Mouse (Mus musculus): ENCODE measurements around the gene Palld. TPM values are rescaled to one million over a fixed set of nuclear protein-coding genes. Genes with fewer than 3 reads are reported as not detected.

Gene Palld
- total RNA-seq, 2 experiments from 2014 or later, result 91.3 to 94.6 TPM

- DNase-seq, result no peak
- intact Hi-C loops (cut with DNase I), result no loop called here
Observed at GRCm38 (mm10) chr8:61645642-61646041, 256.8 kb downstream of the Palld start.

- intact Hi-C loops (cut with DNase I), result no loop called here
- no peak for DNase-seq
Observed at GRCm38 (mm10) chr8:61643215-61643614, 259.3 kb downstream of the Palld start.

- intact Hi-C loops (cut with DNase I), result no loop called here
- DNase-seq, result peak in 1 of 2 experiments; percentile 32
Observed at GRCm38 (mm10) chr8:61642358-61642847, 260.1 kb downstream of the Palld start.

DNA sequence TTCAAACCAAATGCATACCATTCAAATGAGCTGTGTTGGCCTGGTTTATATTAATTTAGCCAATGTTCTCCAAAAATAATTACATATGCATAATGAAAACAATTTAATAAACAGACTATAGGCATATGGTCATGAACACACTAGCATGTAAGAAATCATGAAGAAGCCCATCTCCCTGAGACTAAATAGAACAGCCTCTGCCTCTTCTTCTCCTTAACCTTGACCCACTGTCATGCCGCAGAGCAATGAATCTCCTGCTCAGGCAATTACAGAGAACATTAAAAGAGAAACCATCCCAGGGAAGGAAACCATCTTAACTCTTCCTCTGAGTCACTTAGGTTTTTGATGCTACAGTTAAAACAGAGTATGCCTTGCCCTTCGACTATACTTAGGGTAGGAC, 262.9 kb downstream of the Palld start:
- DNase-seq, result no peak
- intact Hi-C loops (cut with DNase I), result no loop called here

GRCm38 (mm10) chr8:61639008-61639407, 263.5 kb downstream of the Palld start:
- intact Hi-C loops (cut with DNase I), result no loop called here

DNA sequence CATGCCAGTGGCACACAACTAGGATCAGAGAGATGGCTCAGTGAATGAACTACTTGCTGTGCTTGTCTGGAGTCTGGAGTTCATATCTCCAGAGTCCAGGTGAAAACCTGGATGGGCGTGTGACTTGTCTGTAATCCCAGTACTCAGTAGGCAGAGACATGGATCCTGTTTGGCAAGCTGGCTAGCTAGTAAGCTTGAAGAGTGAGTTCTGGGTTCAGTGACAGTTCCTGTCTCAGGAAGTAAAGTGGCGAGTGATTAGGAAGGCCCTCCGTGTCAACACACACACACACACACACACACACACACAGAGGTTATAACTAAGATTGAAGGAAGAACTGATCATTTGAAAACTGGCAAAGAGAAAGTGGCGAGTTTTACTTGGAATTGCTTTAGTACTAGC, 264.8 kb downstream of the Palld start:
- DNase-seq, result no peak
- intact Hi-C loops (cut with DNase I), result no loop called here

More at GRCm38 (mm10) chr8:61639008-61639407, 263.5 kb downstream of the Palld start:
- no peak for DNase-seq

GRCm38 (mm10) chr8:61634811-61635210, 267.7 kb downstream of the Palld start:
- DNase-seq, result no peak
- intact Hi-C loops (cut with DNase I), result no loop called here

- intact Hi-C loops (cut with DNase I), result no loop called here
- DNase-seq, result no peak
Observed at GRCm38 (mm10) chr8:61632331-61632730, 270.2 kb downstream of the Palld start.

GRCm38 (mm10) chr8:61629631-61629968, 272.9 kb downstream of the Palld start:
- intact Hi-C loops (cut with DNase I), result no loop called here
- no peak for DNase-seq

GRCm38 (mm10) chr8:61628938-61629630, 273.4 kb downstream of the Palld start:
- intact Hi-C loops (cut with DNase I), result no loop called here
- no peak for DNase-seq

- DNase-seq, result no peak
- intact Hi-C loops (cut with DNase I), result no loop called here
Observed at GRCm38 (mm10) chr8:61626246-61626952, 276.1 kb downstream of the Palld start.

GRCm38 (mm10) chr8:61625656-61626210, 276.8 kb downstream of the Palld start:
- intact Hi-C loops (cut with DNase I), result no loop called here

GRCm38 (mm10) chr8:61623485-61624417, 278.7 kb downstream of the Palld start:
- DNase-seq, result no peak
- intact Hi-C loops (cut with DNase I), result no loop called here

More at GRCm38 (mm10) chr8:61625656-61626210, 276.8 kb downstream of the Palld start:
- no peak for DNase-seq

GRCm38 (mm10) chr8:61621300-61621699, 281.2 kb downstream of the Palld start:
- DNase-seq, result no peak
- intact Hi-C loops (cut with DNase I), result no loop called here

DNA sequence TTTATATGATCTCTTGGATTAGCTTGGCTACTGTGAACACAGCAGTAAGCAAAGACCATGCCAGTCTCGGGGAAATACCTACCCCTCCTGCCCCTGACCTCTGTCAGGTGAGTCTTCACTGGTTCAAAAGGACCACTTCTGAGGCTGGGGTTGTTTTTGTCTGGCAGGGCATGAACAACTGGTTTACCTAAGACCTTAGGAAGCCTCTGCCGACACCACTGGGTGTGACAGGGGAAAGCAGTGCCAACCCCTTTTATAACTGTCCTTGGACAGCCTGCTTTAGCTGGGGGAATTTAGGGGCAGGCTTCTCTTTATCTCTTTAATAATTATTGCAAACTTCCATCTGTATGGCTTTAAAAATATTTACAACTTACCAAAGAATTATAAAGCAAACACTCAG, 284.8 kb downstream of the Palld start:
- intact Hi-C loops (cut with DNase I), result no loop called here
- DNase-seq, result no peak

DNA sequence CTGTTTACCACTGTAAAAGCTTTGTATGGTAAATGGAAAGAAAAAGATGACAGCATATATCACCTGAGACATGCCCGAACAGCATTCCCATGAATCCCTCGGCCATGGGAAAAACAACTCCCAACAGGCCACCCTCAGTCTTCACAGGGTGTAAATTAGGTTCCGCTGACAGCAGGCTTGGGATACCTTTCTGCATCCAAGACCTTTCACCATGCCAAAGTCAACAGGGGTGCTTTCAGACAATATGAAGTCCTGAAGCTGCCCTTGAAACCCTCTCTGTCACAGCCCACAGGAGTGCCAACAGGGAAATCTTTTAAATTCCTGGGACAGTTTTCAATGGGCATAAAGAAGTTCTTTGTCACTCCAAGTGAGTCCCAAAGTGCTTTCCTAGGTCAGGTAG, 285.4 kb downstream of the Palld start:
- intact Hi-C loops (cut with DNase I), result no loop called here
- DNase-seq, result no peak

DNA sequence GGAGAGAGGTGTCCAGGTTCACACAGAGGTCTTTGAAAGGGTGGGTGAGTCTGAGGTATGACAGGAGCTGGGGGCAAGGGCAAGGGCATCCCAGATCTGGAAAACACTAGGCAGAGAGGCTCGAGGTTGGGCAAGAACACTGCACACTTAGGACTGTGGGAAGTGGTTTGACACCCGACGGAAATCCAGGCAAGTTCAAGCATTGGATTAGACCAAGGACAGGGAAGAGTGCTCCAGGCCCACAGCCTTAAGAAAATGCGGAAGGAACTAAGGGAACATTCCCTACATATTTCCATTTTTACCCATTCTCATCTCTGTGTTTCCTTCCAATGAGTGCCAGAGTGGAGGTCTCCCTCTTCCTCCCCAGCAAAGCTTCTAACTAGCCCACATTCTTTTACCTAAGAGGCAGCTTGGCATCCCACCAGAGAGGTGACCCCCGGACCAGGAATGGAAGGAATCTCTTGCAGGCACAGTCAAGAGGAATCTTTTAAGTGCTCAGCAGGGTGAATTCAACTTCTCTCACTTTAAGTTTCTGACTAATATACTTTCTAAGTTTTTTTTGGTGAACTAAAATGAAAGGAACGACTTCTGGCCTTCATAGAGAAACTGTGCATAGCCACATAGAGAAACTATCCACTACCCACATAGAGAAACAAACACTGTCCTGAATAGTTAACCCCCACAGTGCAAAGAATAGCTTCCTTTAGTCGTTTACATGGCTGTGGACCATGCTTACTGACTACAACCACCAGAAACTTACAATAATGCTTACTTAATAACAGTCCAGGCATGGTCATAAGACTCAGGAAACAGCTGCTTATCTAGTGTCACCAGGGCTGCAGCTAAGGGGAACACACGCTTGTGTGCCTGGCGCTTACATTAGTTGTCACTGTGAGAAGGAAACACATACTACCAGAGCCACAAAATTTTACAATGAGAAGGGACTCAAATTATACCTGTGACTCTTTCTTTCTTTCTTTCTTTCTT, 286.5 kb downstream of the Palld start:
- no peak for DNase-seq

GRCm38 (mm10) chr8:61611741-61612140, 290.7 kb downstream of the Palld start:
- intact Hi-C loops (cut with DNase I), result no loop called here
- DNase-seq, result no peak

More for the DNA sequence above, 286.5 kb downstream of the Palld start:
- intact Hi-C loops (cut with DNase I), result no loop called here

- intact Hi-C loops (cut with DNase I), result no loop called here
- DNase-seq, result no peak
Observed at GRCm38 (mm10) chr8:61611077-61611476, 291.4 kb downstream of the Palld start.

Data from gastrocnemius, postnatal 36 days (tissue).